Mouse (Mus musculus) forelimb bud, embryonic 11.5 days (tissue): ENCODE results near the gene Hsf2bp.
"Not testable (repeated sequence)": the region's sequence is repeated elsewhere in the genome, so short reads cannot be mapped to it uniquely, and the experiment has no call there.

ENCODE experiments used
- DNase-seq: peaks from one replicate; pipeline ENCODE4 v3.0.0-alpha.2; 2012; ENCODE audit warnings: low read depth, low spot score

Gene Hsf2bp

GRCm38 (mm10) chr17:32035609-32036508 lies at the start of gene Hsf2bp, which contains the start of gene Rrp1b:
Gene Hsf2bp, minus strand, starts transcription at chr17:32036349.
Gene Rrp1b, plus strand, starts transcription at chr17:32036100.
- DNase-seq: peak; percentile 81

- DNase-seq: no peak
Observed at GRCm38 (mm10) chr17:32083351-32083750, 47.2 kb upstream of the Hsf2bp start.

- DNase-seq: peak; percentile 53
Observed at GRCm38 (mm10) chr17:32075164-32075563, 39.0 kb upstream of the Hsf2bp start.

DNA sequence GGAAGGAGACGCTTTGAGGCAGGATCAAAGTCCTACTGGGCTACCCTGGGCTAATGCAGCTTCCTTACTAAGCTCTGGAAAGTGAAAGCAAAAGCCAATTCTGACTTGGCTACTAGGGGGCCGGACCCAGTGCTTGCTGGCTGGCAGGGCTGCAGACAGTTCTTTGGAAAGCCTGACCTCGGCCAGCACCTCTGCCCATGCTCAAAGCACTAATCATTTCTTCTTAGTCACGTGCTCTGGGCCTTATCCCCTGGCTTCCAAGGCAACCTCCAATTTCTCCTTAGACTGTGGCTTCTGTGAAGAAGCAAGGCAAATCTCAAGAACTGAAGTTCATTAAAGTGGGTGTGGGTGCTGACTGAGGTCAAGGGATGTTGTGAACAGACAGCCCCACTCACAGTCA lies 38.5 kb upstream of the Hsf2bp start:
- no peak for DNase-seq

DNA sequence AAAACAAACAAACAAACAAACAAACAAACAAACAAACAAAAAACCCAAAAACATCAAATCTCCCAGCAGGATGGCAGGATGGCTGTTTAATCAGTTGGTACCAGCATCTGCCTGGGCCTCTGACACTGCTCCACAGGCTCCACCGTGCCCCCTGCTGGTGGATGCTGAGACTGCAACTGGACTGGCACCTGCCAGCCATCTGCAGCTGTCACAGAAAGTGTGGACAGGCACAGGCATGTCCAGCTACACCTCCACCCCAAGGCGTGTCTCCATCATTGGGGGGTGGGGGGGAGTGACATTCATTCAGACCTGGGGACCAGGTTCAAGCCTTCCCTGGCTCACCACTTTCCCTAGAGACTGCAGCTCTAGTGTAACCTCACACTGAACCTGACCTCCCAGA lies 37.2 kb upstream of the Hsf2bp start:
- DNase-seq: peak; percentile 67

DNA sequence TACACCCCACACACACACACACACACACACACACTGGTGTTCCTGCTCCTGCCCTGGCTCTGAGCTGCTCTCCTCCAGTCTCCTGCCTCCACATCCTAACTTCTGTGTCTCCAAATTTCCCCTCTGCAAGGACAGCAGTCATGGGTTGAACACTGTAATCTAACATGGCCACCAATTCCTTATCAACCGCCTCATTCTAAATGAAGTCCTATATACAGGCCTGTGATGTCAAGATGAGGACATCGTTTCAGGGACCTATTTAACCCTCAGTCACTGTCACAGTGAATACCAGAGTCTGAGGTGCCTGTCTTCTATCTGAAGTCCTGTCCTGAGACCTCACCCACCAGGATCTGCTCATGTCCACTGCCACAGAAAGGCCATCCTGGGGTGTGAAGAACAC lies 32.7 kb upstream of the Hsf2bp start:
- no peak for DNase-seq

DNA sequence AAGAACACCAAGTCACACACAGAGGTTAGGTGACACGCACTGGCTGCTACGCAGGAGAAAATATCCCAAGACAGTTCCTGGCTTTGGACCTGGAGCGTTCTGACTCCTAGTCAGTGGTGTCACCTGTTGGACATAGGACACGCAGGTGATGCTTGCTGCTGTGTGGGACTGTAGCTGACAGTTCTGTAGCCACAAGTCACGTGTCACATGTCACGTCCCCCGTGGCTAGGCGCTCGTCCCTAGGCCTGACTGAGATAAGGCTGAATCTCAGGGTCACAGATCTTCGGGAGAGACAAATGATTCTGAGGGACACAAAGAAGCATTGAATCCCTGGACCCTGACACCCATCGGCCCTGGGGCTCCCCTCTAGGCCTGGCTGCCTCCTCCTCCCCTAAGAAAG lies 32.2 kb upstream of the Hsf2bp start:
- DNase-seq: no peak

- DNase-seq: no peak
Observed at GRCm38 (mm10) chr17:32067541-32067940, 31.4 kb upstream of the Hsf2bp start.

GRCm38 (mm10) chr17:32064762-32065161 lies 28.6 kb upstream of the Hsf2bp start:
- not testable (repeated sequence) for DNase-seq

DNA sequence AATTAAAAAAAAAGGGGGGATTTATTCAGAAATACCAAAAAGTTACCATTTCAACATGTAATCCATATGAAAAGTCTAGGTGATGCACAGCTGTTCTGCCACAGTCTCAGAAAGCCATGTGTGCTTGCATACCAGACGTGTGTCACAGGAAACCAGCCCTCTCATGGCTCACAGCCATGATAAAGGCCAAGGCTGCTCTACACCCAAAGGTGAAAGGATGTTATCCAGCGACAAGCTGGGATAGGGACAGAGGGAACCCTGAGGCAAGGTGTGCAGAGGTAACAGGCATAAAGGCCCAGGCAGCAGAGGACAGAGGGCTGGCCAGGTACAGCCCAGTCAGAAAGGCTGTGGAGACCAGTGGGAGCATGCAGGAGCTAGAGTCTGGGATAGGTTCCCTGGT lies 27.5 kb upstream of the Hsf2bp start:
- DNase-seq: no peak

DNA sequence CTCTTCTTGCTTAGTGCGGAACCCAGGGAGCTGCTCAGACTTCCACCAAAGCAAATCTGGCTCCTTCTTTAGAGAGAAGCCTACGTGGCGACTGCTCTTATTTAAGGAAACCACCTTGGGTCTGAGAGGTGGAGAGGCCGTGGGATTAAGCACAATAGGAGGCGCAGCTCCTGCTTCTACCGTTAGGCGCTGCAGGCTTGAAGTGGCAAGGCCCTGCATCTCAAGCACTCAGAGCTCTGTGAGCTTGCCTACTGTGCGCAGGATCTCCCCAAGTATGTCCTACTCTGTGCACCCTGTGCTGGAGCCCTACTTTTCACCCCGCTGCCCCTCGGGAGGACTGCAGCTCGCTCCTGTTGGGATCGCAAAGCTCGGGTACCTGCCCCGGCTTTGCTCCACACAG lies 25.1 kb upstream of the Hsf2bp start:
- DNase-seq: no peak

- no peak for DNase-seq
Observed at GRCm38 (mm10) chr17:32059084-32059483, 22.9 kb upstream of the Hsf2bp start.

GRCm38 (mm10) chr17:32057843-32058242 lies 21.7 kb upstream of the Hsf2bp start:
- no peak for DNase-seq

GRCm38 (mm10) chr17:32053677-32054076 lies 17.5 kb upstream of the Hsf2bp start:
- DNase-seq: no peak

DNA sequence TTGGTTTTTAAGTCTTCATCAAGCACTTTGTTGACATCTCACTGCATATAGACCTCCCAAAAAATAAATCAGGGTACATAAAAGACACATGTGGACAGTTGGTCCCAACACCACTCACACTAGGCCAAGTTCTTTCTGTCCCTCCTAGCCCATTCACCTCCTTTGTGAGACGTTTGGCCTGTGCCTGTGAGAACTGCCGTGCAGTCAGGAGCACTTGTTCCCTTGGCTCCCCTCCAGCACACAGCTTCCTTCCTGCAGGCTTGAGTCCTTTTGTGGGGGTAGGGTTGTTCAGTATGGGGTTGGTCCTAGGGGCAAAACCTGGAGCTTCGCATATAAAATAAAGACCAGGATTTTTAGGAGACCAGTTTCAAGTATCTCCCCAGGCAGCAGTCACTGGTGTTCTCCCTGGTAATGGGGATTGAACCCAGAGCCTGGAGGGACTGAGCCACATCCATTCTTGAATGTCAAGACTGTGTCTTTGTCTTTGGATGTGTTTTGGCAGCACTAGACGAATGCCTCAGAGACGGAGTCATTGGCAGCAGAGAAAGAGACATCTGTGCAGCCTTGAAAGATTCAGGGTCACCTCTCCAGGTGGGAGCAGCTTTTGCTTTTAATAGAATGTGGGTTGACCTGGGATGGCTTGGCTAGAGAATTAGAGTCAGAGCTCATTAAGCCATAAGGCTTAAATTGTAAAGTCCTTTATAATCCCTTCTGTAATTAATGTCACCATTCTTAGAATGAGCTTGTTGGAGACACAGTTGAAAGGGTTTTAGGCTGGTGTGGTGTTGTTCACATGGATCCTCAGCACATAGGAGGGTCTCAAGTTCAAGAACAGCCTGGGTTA lies 16.3 kb upstream of the Hsf2bp start:
- no peak for DNase-seq

- no peak for DNase-seq
Observed at GRCm38 (mm10) chr17:32050609-32051008, 14.5 kb upstream of the Hsf2bp start.

DNA sequence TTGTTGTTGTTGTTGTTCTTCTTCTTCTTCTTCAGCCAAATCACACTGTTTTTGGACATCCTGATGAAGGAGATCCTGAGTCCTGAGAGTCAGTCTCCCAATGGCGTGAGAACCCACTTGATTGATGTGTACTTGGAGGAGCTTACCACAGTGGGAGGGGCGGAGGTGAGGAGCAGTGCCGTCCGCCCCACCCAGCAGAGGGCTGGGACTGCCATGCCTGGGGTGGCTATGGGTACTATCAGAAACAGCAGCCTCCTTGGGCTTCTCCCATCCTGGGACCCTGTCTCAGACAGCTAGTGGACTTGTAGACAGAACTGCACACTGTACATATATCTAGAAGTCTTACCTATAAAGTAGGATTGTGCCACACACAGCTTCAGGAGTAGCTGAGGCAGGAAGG lies 13.8 kb upstream of the Hsf2bp start:
- no peak for DNase-seq

GRCm38 (mm10) chr17:32048351-32048750 lies 12.2 kb upstream of the Hsf2bp start:
- DNase-seq: no peak

DNA sequence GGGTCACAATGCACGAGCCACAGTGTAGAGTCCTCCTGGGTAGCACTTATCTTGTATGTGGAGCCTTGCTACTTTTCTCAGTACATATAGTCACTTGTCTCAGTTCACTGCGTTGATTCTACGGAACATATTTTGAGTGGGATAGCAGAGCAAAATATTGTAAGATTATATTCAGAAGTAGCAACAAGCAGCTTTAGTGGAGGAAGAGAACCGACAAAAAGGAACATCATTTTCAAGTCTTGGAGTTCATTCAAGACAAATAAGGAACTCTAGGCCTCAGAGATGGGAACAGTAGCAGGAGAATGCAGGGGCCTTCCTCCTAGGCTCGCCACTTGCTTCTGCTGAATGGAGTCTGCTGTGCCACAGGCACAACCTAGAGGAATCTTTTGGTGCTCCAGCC lies 10.4 kb upstream of the Hsf2bp start:
- DNase-seq: no peak

DNA sequence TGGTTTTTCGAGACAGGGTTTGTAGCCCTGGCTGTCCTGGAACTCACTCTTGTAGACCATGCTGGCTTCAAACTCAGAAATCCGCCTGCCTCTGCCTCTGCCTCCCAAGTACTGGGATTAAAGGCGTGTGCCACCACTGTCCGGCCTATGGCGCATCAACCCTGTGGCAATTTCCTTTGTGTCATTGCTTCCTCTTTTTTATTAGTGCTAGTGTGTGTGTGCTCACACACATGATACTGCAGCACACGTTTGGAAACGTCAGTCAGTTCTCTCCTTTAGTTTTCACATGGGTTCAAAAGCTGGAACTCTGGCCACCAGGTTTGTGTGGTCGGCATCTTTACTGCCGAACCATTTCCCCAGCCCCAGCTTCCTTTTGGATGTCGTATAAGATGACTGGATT lies 4.1 kb upstream of the Hsf2bp start:
- no peak for DNase-seq

DNA sequence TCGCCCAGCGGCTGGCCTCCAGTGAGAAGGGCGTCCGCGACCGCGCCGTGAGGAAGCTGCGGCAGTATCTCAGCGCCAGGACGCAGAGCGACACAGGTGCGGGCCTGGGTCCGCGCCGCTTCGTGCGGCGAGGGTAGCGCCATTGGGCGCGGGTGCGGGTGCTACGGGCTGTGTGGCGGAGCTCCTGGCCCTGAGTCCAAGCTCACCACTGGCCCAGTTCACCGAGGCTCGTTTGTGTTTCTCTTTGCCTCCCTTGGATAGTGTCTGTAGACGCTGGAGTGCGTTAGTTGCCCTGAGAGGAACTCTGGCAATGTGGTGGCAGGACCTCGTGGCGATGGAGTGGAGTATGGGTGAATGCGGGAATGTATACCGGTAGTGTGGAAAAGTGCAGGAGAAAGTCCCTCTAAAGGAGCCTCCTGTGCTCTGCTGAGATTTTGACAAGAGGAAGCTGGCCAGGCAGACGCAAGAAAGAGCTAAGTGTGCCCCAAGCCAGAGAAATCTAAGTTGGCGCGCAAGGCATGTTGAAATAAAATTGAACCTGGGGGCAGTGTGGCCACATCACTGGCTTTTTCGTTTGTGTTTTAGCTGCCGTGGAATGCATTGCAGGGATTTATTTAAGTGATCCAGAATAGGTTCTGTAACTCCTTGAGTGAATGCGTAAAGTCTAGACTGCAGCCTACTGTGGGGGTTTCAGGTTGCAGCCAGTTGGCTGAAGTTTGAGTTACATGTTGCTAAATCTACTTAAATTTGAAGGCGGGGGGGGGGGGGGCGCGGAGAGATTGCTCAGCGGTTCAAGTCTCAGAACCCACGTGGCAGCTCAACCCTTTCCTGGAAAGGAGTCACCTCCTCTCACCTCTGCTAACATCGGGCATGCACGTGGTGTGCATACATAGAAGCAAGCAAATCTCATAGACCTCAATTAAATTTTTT lies 625 bp upstream of the Hsf2bp start:
- peak; percentile 42 for DNase-seq
